Mouse (Mus musculus): Measurements from ENCODE around the gene Omt2b. TPM values are rescaled to one million over a fixed set of nuclear protein-coding genes. Genes with fewer than 3 reads are reported as not detected.

The Omt2b gene
- total and polyA plus RNA-seq, 2 experiments from 2014 or later: not detected

DNA sequence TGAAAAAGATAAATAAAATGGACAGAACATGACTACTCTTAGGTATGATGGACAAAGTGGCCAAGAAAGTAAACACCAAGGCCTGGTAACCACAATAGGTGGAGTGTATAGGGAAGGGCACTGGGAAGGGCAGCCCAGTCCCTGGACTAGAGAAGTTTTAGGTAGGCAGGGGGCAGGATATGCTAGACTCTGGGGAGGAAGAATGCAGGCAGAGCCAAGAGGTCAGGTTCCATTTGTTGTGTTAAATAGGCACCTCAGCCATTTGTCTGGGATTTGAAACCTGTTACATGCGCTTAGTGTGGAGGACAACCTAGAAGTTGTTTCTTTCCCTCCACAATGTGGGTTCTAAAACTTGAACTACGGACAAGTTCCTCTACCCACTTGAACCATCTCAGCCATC lies 42.0 kb downstream of the Omt2b start:
- Histone ChIP-seq H3K4me2 (ENCODE audit: low read depth, low read length) (no peak overlapping the region), H3K9ac (replicated peaks; ENCODE audit: low read depth, low read length) (no peak overlapping the region), H3K27me3 (ENCODE audit: control insufficient read depth, insufficient read depth, low read length) (no peaks in the 10 kb centered on the region), H3K27ac (ENCODE audit: low read depth) (no peak overlapping the region), H3K9me3 (replicated peaks; ENCODE audit: control insufficient read depth, low read length) (no peaks in the 10 kb centered on the region), H3K36me3 (replicated peaks; ENCODE audit: control insufficient read depth, insufficient read depth, low read length) (no peaks in the 10 kb centered on the region), H3K4me3 (ENCODE audit: low read depth, low read length) (no peak overlapping the region), H3K4me1 (ENCODE audit: control insufficient read depth, insufficient read depth) (no peaks in the 10 kb centered on the region)
- DNase-seq (ENCODE audit: low spot score) (no peak), ATAC-seq (ENCODE audit: insufficient read depth, low read depth) (no peak)
- WGBS: 88% methylated on average over 2 of the region's 2 CpGs
- TF ChIP-seq EP300 (IDR thresholded peaks at IDR 0.05; ENCODE audit: low read depth) (no peak), CTCF (IDR thresholded peaks at IDR 0.05; ENCODE audit: low read depth) (no peak)

DNA sequence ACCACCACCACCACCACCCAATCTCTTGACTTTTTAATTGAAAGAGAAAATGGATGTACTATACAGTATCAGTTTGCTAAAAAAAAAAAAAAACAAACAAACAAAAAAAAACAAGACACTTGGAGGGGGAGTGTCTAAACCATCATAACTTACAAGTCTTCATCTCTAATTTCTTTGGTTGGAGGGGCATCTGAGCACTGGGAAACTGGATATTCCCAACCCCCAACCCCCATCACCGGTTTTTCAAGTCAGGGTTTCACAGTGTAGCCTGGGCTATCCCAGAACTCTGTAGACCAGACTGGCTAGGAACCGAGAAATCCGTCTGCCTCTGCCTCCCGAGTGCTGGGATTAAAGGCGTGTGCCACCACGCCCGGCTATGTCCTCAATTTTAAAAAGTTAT lies 42.4 kb downstream of the Omt2b start:
- no peak for TF ChIP-seq EP300 (IDR thresholded peaks at IDR 0.05; ENCODE audit: low read depth)
- no peak for TF ChIP-seq CTCF (IDR thresholded peaks at IDR 0.05; ENCODE audit: low read depth)
- H3K4me2 ChIP-seq (ENCODE audit: low read depth, low read length): no peak overlapping the region
- H3K9ac ChIP-seq (replicated peaks; ENCODE audit: low read depth, low read length): no peak overlapping the region
- no peaks in the 10 kb centered on the region for H3K4me1 ChIP-seq (ENCODE audit: control insufficient read depth, insufficient read depth)
- no peaks in the 10 kb centered on the region for H3K36me3 ChIP-seq (replicated peaks; ENCODE audit: control insufficient read depth, insufficient read depth, low read length)
- H3K9me3 ChIP-seq (replicated peaks; ENCODE audit: control insufficient read depth, low read length): no peaks in the 10 kb centered on the region
- DNase-seq (ENCODE audit: low spot score) (no peak), ATAC-seq (ENCODE audit: insufficient read depth, low read depth) (no peak)
- H3K4me3 ChIP-seq (ENCODE audit: low read depth, low read length): no peak overlapping the region
- H3K27ac ChIP-seq (ENCODE audit: low read depth): no peak overlapping the region
- WGBS: 84% methylated on average over 7 of the region's 7 CpGs
- no peaks in the 10 kb centered on the region for H3K27me3 ChIP-seq (ENCODE audit: control insufficient read depth, insufficient read depth, low read length)

GRCm38 (mm10) chr9:78371441-78371840 lies 44.1 kb downstream of the Omt2b start:
- Histone ChIP-seq H3K36me3 (replicated peaks; ENCODE audit: control insufficient read depth, insufficient read depth, low read length) (no peaks in the 10 kb centered on the region), H3K4me3 (ENCODE audit: low read depth, low read length) (no peak overlapping the region), H3K9me3 (replicated peaks; ENCODE audit: control insufficient read depth, low read length) (no peaks in the 10 kb centered on the region), H3K4me2 (ENCODE audit: low read depth, low read length) (no peak overlapping the region), H3K27me3 (ENCODE audit: control insufficient read depth, insufficient read depth, low read length) (no peaks in the 10 kb centered on the region), H3K9ac (replicated peaks; ENCODE audit: low read depth, low read length) (no peak overlapping the region), H3K4me1 (ENCODE audit: control insufficient read depth, insufficient read depth) (no peaks in the 10 kb centered on the region), H3K27ac (ENCODE audit: low read depth) (no peak overlapping the region)
- no peak for DNase-seq (ENCODE audit: low spot score)
- WGBS: 93% methylated on average over 3 of the region's 3 CpGs
- TF ChIP-seq EP300 (IDR thresholded peaks at IDR 0.05; ENCODE audit: low read depth): no peak
- no peak for TF ChIP-seq CTCF (IDR thresholded peaks at IDR 0.05; ENCODE audit: low read depth)
- ATAC-seq (ENCODE audit: insufficient read depth, low read depth): no peak

GRCm38 (mm10) chr9:78372827-78373504 lies 45.6 kb downstream of the Omt2b start:
- 47% methylated on average over 10 of the region's 10 CpGs for WGBS
- ATAC-seq (ENCODE audit: insufficient read depth, low read depth): no peak
- TF ChIP-seq EP300 (IDR thresholded peaks at IDR 0.05; ENCODE audit: low read depth) (no peak), CTCF (IDR thresholded peaks at IDR 0.05; ENCODE audit: low read depth) (no peak)
- no peaks in the 10 kb centered on the region for H3K36me3 ChIP-seq (replicated peaks; ENCODE audit: control insufficient read depth, insufficient read depth, low read length)
- H3K4me2 ChIP-seq (ENCODE audit: low read depth, low read length): no peak overlapping the region
- H3K27ac ChIP-seq (ENCODE audit: low read depth): no peak overlapping the region
- no peak for DNase-seq (ENCODE audit: low spot score)
- H3K4me3 ChIP-seq (ENCODE audit: low read depth, low read length): no peak overlapping the region
- H3K9ac ChIP-seq (replicated peaks; ENCODE audit: low read depth, low read length): no peak overlapping the region
- no peaks in the 10 kb centered on the region for H3K27me3 ChIP-seq (ENCODE audit: control insufficient read depth, insufficient read depth, low read length)
- 0 out of 2 replicates have a peak, but pooled peaks cover under 1% of the 10 kb centered on the region for H3K4me1 ChIP-seq (ENCODE audit: control insufficient read depth, insufficient read depth)
- H3K9me3 ChIP-seq (replicated peaks; ENCODE audit: control insufficient read depth, low read length): no peaks in the 10 kb centered on the region

- no peak overlapping the region for H3K4me3 ChIP-seq (ENCODE audit: low read depth, low read length)
- no peak overlapping the region for H3K4me2 ChIP-seq (ENCODE audit: low read depth, low read length)
- 45% methylated on average over 5 of the region's 5 CpGs for WGBS
- H3K36me3 ChIP-seq (replicated peaks; ENCODE audit: control insufficient read depth, insufficient read depth, low read length): no peaks in the 10 kb centered on the region
- 0 out of 2 replicates have a peak, but pooled peaks cover 3% of the 10 kb centered on the region for H3K4me1 ChIP-seq (ENCODE audit: control insufficient read depth, insufficient read depth)
- H3K9ac ChIP-seq (replicated peaks; ENCODE audit: low read depth, low read length): no peak overlapping the region
- H3K27me3 ChIP-seq (ENCODE audit: control insufficient read depth, insufficient read depth, low read length): no peaks in the 10 kb centered on the region
- ATAC-seq (ENCODE audit: insufficient read depth, low read depth) (no peak), DNase-seq (ENCODE audit: low spot score) (no peak)
- H3K27ac ChIP-seq (ENCODE audit: low read depth): no peak overlapping the region
- TF ChIP-seq CTCF (IDR thresholded peaks at IDR 0.05; ENCODE audit: low read depth): no peak
- no peak for TF ChIP-seq EP300 (IDR thresholded peaks at IDR 0.05; ENCODE audit: low read depth)
- H3K9me3 ChIP-seq (replicated peaks; ENCODE audit: control insufficient read depth, low read length): no peaks in the 10 kb centered on the region
Observed at GRCm38 (mm10) chr9:78374397-78374796, 47.0 kb downstream of the Omt2b start.

- ATAC-seq (ENCODE audit: insufficient read depth, low read depth): no peak
- no peaks in the 10 kb centered on the region for H3K9me3 ChIP-seq (replicated peaks; ENCODE audit: control insufficient read depth, low read length)
- no peaks in the 10 kb centered on the region for H3K27me3 ChIP-seq (ENCODE audit: control insufficient read depth, insufficient read depth, low read length)
- no peak for DNase-seq (ENCODE audit: low spot score)
- no peak overlapping the region for H3K4me2 ChIP-seq (ENCODE audit: low read depth, low read length)
- WGBS: 86% methylated on average over 1 of the region's 1 CpGs
- H3K27ac ChIP-seq (ENCODE audit: low read depth): no peak overlapping the region
- H3K36me3 ChIP-seq (replicated peaks; ENCODE audit: control insufficient read depth, insufficient read depth, low read length): no peaks in the 10 kb centered on the region
- 0 out of 2 replicates have a peak, but pooled peaks cover 3% of the 10 kb centered on the region for H3K4me1 ChIP-seq (ENCODE audit: control insufficient read depth, insufficient read depth)
- H3K4me3 ChIP-seq (ENCODE audit: low read depth, low read length): no peak overlapping the region
- TF ChIP-seq CTCF (IDR thresholded peaks at IDR 0.05; ENCODE audit: low read depth): no peak
- TF ChIP-seq EP300 (IDR thresholded peaks at IDR 0.05; ENCODE audit: low read depth): no peak
- H3K9ac ChIP-seq (replicated peaks; ENCODE audit: low read depth, low read length): no peak overlapping the region
Observed at GRCm38 (mm10) chr9:78374885-78375389, 47.5 kb downstream of the Omt2b start.
